Mouse (Mus musculus) neural tube, embryonic 13.5 days (tissue): ENCODE measurements around the gene Cmip. TPM values are rescaled to one million over a fixed set of nuclear protein-coding genes. Genes with fewer than 3 reads are reported as not detected.

ENCODE experiments used
- ATAC-seq: fragments of 200-750 bp; cut with Nextera tagmentation; 2 replicates; pipeline ENCODE4 v1.8.0; 2017; ENCODE audit warnings: low read depth, mild to moderate bottlenecking, moderate TSS enrichment, moderate library complexity
- H3K27ac ChIP-seq: fragments of 300-500 bp; sonication (generic); replicated peaks from 2 replicates; pipeline ENCODE4 v1.5.1; 2015; ENCODE audit warnings: moderate library complexity, mild to moderate bottlenecking, inconsistent platforms
- H3K27me3 ChIP-seq: fragments of 300-500 bp; sonication (generic); 2 replicates; pipeline ENCODE4 v1.6.1; 2015; ENCODE audit warnings: mild to moderate bottlenecking, inconsistent platforms
- H3K36me3 ChIP-seq: fragments of 300-500 bp; sonication (generic); 2 replicates; pipeline ENCODE4 v1.6.1; 2015; ENCODE audit warnings: mild to moderate bottlenecking, inconsistent platforms
- H3K4me1 ChIP-seq: fragments of 300-500 bp; sonication (generic); replicated peaks from 2 replicates; pipeline ENCODE4 v1.6.1; 2015; ENCODE audit warnings: inconsistent platforms
- H3K4me2 ChIP-seq: fragments of 300-500 bp; sonication (generic); 2 replicates; pipeline ENCODE4 v1.6.1; 2015; ENCODE audit warnings: inconsistent platforms, mild to moderate bottlenecking, moderate library complexity
- H3K4me3 ChIP-seq: fragments of 300-500 bp; sonication (generic); 2 replicates; pipeline ENCODE4 v1.5.1; 2015; ENCODE audit warnings: mild to moderate bottlenecking, inconsistent platforms
- H3K9ac ChIP-seq: fragments of 300-500 bp; sonication (generic); 2 replicates; pipeline ENCODE4 v1.6.1; 2015; ENCODE audit warnings: moderate library complexity, mild to moderate bottlenecking, inconsistent platforms
- H3K9me3 ChIP-seq: fragments of 300-500 bp; sonication (generic); 2 replicates; pipeline ENCODE4 v1.6.1; 2016; ENCODE audit warnings: inconsistent platforms
- WGBS: fragments of 180-500 bp; shearing (Covaris S2); methylation state at CpG from one replicate; pipeline ENCODE4 v1.1.7; 2015; 5-methylcytosine and 5-hydroxymethylcytosine counted together
- polyA plus RNA-seq: library from polyadenylated mRNA; unstranded; fragments of >200 nt; fragmentation: Nextera tagmentation; extraction: Ambion mirVana; gene quantifications from 2 replicates; pipeline ENCODE4 v1.2.1, GENCODE M21; 2015

The Cmip gene
- polyA plus RNA-seq, 1 experiment from 2014 or later, result 115 TPM

DNA sequence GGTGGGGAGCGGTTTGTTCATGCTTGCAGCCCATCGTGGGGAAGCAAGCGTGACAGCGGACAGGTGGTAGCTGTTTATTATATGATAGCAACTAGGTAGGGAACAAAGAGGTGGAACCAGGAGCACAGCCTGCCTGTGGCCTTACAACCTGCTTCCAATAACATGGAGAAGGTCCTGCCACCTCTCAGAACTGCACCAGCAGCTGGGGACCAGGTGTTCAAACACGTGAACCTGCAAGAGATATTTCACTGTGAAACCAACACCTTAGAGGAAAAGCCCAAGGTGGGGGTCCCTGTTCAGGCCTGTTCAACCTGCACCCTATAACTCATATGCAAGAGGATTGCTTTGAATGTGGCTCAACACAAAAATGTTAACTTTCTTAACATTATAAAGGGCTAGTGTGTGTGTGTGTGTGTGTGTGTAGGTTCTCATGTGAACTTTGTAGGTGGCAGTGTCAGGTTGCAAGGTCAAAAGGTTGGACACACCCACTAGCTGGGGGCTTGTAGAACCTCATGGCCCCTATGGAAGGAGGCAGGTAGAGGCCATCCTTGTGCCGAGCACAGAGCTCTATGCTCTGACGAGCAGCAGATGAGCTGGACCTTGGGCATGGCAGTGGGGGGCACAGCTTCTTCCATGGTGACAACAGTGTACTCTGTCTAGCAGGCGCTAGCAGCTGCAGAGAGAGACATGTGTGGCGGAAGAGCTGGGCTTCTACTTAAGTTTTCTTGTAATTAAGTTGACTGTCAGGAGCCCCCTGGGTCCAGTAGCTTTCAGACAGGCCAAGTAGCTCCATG is 146.2 kb downstream of the Cmip start:
- H3K9me3 ChIP-seq, result no peaks in the 10 kb centered on the region
- peak overlapping the region; percentile 28 for H3K4me2 ChIP-seq
- H3K36me3 ChIP-seq, result no peaks in the 10 kb centered on the region
- no peak overlapping the region for H3K9ac ChIP-seq
- H3K4me3 ChIP-seq, result no peak overlapping the region
- peak; percentile 60; the same call in 1 of the 2 replicates for ATAC-seq
- 57% methylated on average over 9 of the region's 9 CpGs for whole genome bisulfite sequencing
- peak overlapping the region; percentile 69 for H3K27ac ChIP-seq
- no peaks in the 10 kb centered on the region for H3K27me3 ChIP-seq
- peaks cover 72% of the 10 kb centered on the region for H3K4me1 ChIP-seq

DNA sequence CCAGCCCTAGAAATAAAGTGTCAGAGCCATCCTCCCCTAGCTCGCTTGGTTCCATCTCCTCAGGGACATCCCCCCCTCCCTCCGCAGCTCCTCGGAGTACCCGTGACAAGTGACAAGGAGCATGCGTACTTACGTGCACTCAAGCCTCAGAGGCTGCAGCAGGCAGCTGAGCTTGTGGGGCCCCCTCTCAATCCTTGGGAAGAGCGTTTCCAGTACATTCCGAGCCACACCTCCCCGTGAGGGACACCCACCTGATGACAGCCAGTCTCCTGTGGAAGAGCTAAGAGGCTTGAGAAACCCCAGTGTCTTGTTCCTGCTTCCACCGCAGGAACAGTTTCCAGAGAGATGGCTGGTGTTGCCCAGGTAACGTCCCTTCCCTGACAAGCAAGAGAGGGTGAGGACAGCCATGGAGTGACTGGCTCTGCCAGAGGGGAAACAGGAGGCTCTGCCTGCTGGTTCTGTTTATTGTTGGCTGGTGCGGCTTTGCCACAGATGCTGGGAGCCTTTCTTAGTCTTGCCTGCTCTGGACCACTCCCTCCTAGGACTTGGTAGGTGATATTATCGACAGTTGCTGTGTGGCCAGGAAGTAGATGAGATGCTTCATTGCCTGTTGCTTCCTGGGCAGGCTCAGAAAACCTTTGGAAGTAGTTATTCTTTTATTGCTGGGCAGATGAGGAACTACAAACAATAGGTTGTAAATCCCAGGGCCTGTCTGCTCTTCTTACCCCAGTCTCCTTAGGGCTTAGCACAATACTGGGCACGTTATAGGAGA is 147.0 kb downstream of the Cmip start:
- WGBS, result 28% methylated on average over 14 of the region's 14 CpGs
- ATAC-seq, result 0 out of 2 replicates have a peak, but pooled peaks have one; percentile 12
- Histone ChIP-seq H3K4me3 (no peak overlapping the region), H3K9ac (no peak overlapping the region), H3K4me2 (peak overlapping the region; percentile 28), H3K27me3 (no peaks in the 10 kb centered on the region), H3K27ac (peak overlapping the region; percentile 69), H3K9me3 (no peaks in the 10 kb centered on the region), H3K4me1 (peaks cover 72% of the 10 kb centered on the region), H3K36me3 (no peaks in the 10 kb centered on the region)

DNA sequence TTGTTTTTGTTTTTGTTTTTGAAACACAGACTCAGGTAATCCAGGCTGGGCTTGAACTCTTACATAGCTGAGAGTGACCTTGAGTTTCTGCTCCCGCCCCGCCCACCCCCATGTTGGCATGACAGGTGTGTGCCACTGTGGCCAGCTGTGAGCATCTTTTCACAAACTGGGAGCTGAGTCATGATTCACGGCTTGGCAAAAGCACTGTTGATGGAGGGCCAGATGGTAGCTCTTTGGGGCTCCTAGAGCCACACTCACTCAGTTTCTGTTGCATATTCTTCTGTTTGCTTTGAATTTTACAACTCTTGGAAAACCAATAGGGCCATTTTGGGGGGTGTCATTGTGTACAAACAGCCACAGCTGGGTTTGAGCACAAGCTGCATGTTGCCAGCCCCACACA is 149.2 kb downstream of the Cmip start:
- ATAC-seq, result no peak
- Histone ChIP-seq H3K9ac (no peak overlapping the region), H3K4me3 (no peak overlapping the region), H3K27ac (no peak overlapping the region), H3K4me2 (no peak overlapping the region), H3K9me3 (no peaks in the 10 kb centered on the region), H3K36me3 (no peaks in the 10 kb centered on the region), H3K4me1 (peaks cover 61% of the 10 kb centered on the region), H3K27me3 (no peaks in the 10 kb centered on the region)
- 85% methylated on average over 3 of the region's 3 CpGs for WGBS

DNA sequence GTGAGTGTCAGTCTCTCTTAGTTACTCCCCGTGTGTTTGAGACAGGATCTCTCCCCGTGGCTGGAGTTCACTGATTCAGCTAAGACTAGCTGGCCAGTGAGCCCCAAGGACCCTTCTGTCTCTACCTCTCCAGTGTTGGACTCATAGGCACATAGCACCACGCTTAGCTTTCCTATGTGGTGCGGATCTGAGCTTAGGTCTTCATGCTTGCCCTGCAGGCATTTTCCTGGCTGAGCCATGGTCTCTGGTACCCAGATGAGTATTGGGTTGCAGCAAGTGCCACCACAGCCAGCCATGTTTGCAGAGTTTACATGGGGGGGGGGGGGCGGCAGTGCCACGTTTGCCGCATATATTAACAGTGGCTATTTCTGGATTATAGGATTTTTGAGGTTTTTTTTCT is 151.8 kb downstream of the Cmip start:
- 87% methylated on average over 7 of the region's 7 CpGs for WGBS

DNA sequence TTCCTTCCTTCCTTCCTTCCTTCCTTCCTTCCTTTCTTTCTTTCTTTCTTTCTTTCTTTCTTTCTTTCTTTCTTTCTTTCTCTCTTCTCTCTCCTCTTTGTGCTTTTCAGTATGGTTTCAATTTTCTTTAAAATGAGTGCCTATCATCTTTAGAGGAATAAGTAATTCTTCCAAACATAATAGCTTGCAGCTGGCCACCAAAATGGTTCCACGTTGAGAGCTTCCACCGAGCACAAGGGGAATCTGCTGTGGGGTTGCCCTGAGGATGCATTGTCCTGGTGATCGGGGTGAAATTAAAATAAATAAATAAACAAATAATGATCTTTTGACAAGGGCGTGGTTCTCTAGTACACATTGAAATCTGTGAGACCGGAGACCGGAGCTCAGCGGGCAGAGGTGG is 152.2 kb downstream of the Cmip start:
- H3K9me3 ChIP-seq, result no peaks in the 10 kb centered on the region
- no peak overlapping the region for H3K27ac ChIP-seq
- peaks cover 39% of the 10 kb centered on the region for H3K4me1 ChIP-seq
- no peak overlapping the region for H3K4me3 ChIP-seq
- 83% methylated on average over 7 of the region's 7 CpGs for WGBS
- H3K27me3 ChIP-seq, result no peaks in the 10 kb centered on the region
- H3K36me3 ChIP-seq, result no peaks in the 10 kb centered on the region; the same call in 1 of the 2 replicates
- ATAC-seq, result no peak
- no peak overlapping the region for H3K9ac ChIP-seq
- H3K4me2 ChIP-seq, result no peak overlapping the region

More for the DNA sequence above, 151.8 kb downstream of the Cmip start:
- no peaks in the 10 kb centered on the region; the same call in 1 of the 2 replicates for H3K36me3 ChIP-seq
- H3K27me3 ChIP-seq, result no peaks in the 10 kb centered on the region
- no peak overlapping the region for H3K4me2 ChIP-seq
- H3K27ac ChIP-seq, result no peak overlapping the region
- H3K4me3 ChIP-seq, result no peak overlapping the region
- H3K9me3 ChIP-seq, result no peaks in the 10 kb centered on the region
- no peak overlapping the region for H3K9ac ChIP-seq
- ATAC-seq, result no peak
- peaks cover 43% of the 10 kb centered on the region for H3K4me1 ChIP-seq

DNA sequence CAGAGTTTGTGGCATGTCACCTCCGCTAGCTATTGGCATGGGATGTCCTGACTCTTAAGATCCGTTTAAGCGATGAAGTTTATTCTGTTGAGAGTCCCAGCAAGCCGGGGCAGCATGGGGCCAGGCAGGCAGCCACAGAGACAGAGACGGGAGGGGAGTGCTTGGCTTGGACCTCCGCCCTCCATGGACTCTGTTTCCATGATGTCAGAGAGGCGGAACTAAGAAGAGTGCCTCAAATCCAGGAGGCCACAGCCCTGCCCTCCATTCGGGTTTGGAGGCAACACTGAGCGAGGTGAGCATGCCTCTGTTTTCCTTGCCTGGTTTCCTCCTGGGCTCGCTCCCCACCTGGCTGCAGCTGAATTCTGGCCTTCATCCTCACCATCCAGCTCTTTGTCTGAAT is 153.5 kb downstream of the Cmip start:
- Histone ChIP-seq H3K27me3 (no peaks in the 10 kb centered on the region), H3K9me3 (no peaks in the 10 kb centered on the region), H3K9ac (no peak overlapping the region), H3K4me2 (no peak overlapping the region), H3K27ac (no peak overlapping the region), H3K4me3 (no peak overlapping the region), H3K4me1 (peaks cover 35% of the 10 kb centered on the region), H3K36me3 (no peaks in the 10 kb centered on the region; the same call in 1 of the 2 replicates)
- no peak for ATAC-seq
- WGBS, result 81% methylated on average over 10 of the region's 10 CpGs

DNA sequence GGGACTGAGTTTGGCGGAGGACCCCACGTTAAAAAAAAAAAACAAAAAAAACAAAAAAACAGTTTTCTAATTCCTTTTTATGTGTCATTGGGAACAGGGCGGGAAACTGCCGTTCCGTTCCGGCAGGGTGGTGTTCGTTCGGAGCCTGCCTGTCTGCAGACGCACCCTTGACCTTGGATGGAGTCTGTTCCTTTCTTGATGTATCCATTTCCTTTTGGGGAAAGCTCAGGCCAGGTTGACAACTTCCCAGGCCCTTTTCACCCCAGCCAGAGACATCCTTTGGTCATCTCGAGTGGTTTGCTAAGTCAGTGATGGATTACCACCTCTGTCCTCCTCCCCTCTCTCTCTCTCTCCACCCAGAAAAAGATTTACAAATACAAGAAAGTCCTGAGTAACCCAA is 154.0 kb downstream of the Cmip start:
- no peaks in the 10 kb centered on the region for H3K9me3 ChIP-seq
- H3K4me1 ChIP-seq, result peaks cover 35% of the 10 kb centered on the region
- no peak overlapping the region for H3K27ac ChIP-seq
- no peak overlapping the region for H3K4me2 ChIP-seq
- H3K27me3 ChIP-seq, result no peaks in the 10 kb centered on the region
- WGBS, result 78% methylated on average over 10 of the region's 10 CpGs
- no peak overlapping the region for H3K9ac ChIP-seq
- no peak overlapping the region for H3K4me3 ChIP-seq
- ATAC-seq, result no peak
- H3K36me3 ChIP-seq, result no peaks in the 10 kb centered on the region; the same call in 1 of the 2 replicates

DNA sequence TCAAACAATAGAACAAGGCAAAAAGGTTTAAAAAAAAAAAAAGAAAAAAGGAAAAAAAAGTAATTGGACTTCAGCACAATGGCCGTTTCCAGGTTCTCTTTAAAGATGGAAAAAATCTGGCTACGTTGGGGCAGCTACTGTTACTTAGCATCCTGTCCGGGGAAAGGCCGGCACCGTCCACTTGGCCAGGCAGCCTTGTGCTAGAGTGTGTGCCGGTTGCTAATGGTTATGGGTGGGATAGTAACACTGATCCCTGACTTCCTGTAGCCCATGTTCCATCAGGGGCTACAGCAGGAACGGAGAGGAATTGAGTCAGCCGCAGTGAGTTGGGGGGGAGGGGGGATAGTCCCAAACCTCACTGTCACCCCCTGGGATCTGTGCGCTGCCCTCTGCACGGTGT is 155.4 kb downstream of the Cmip start:
- 87% methylated on average over 10 of the region's 10 CpGs for WGBS
- ATAC-seq, result no peak

DNA sequence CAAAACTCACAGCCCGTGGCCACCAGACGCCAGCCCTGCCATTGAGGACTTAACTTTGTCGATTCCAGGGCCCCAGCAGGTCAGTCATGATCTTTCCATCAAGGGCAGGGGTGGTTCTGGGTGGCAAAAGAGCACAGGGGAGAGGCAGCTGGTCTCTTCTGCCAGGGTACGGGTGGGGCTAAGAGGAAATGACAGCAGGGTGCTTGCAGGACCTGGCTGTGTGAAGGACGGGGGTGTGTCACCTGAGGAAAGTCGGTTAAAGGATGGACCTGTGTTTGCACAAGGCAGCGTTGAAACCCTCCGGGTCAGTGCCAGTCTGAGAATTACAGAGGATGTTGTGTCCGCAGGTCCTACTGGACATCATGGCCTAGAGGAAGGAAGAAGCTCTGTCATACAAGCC is 161.0 kb downstream of the Cmip start:
- peaks cover 22% of the 10 kb centered on the region for H3K36me3 ChIP-seq
- H3K4me2 ChIP-seq, result no peak overlapping the region
- H3K27ac ChIP-seq, result no peak overlapping the region
- H3K27me3 ChIP-seq, result no peaks in the 10 kb centered on the region
- no peak for ATAC-seq
- WGBS, result 91% methylated on average over 9 of the region's 9 CpGs
- no peak overlapping the region for H3K4me3 ChIP-seq
- no peaks in the 10 kb centered on the region for H3K9me3 ChIP-seq
- peaks cover 17% of the 10 kb centered on the region for H3K4me1 ChIP-seq
- no peak overlapping the region for H3K9ac ChIP-seq

More for the DNA sequence above, 155.4 kb downstream of the Cmip start:
- no peak overlapping the region; the same call in 1 of the 2 replicates for H3K9ac ChIP-seq
- H3K27me3 ChIP-seq, result no peaks in the 10 kb centered on the region
- H3K27ac ChIP-seq, result no peak overlapping the region
- no peaks in the 10 kb centered on the region for H3K9me3 ChIP-seq
- no peak overlapping the region for H3K4me2 ChIP-seq
- peaks cover 4% of the 10 kb centered on the region; the same call in 1 of the 2 replicates for H3K36me3 ChIP-seq
- H3K4me1 ChIP-seq, result peaks cover 33% of the 10 kb centered on the region
- H3K4me3 ChIP-seq, result no peak overlapping the region

DNA sequence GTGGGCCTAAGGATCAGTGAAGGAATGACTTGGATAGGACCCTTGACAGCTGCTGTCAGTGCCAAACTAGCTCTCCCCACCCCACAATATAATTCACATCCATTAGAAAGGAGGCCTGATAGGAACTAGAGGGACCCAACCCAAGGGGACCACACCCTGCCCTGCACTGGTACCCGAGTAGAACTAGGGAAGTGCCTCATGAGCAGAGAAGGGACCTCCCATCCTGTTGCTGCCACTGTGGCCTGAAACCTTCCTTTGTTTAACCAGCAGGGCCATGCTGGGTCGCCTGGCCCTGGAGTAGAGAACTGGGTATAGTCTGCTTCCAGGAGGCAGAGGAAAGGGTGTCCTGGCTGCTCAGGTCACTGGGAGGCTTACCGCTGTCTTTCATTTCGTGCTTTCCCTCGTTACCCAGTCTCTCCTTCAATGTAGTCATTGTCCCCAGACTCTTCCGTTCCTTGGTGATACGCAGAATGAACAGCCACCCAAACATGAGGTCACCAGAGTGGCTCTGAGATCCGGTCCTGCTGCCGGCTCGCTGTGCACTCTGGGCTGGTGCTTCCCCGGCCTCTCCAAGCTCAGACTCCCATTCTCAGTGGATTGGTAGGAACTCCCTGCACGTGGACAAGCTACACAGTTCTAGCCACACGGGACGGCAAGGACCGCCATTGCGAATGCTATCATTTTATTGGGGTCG is 164.1 kb downstream of the Cmip start:
- H3K36me3 ChIP-seq, result peaks cover 51% of the 10 kb centered on the region
- H3K9ac ChIP-seq, result no peak overlapping the region
- H3K4me3 ChIP-seq, result no peak overlapping the region
- no peaks in the 10 kb centered on the region for H3K9me3 ChIP-seq
- H3K27me3 ChIP-seq, result no peaks in the 10 kb centered on the region
- H3K4me2 ChIP-seq, result no peak overlapping the region
- ATAC-seq, result no peak
- H3K4me1 ChIP-seq, result peaks cover 21% of the 10 kb centered on the region
- WGBS, result 79% methylated on average over 17 of the region's 17 CpGs
- no peak overlapping the region for H3K27ac ChIP-seq

DNA sequence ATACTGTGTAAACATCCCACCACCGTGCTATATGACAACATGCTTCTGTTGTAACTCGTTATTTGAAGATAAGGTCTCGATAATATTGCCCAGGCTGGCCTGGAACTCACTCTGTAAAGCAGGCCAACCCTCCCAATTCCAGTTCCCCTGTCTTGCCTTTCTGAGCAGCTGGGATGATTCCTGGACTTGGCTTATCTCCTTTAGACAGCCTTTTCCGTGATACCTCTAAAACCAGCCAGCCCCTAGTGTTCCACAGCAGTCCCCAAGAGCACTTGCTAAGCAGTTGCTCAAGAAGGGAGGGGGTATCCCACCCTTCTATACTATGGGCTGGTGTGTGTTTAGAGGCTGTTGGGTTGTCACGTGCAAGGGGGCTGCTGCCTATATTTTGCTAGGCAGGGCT is 165.0 kb downstream of the Cmip start:
- Histone ChIP-seq H3K4me1 (peaks cover 21% of the 10 kb centered on the region), H3K27ac (0 out of 2 replicates have a peak overlapping the region, but pooled peaks have one; percentile 18), H3K9me3 (no peaks in the 10 kb centered on the region), H3K9ac (no peak overlapping the region), H3K4me3 (no peak overlapping the region), H3K4me2 (no peak overlapping the region), H3K27me3 (no peaks in the 10 kb centered on the region), H3K36me3 (peaks cover 59% of the 10 kb centered on the region)
- 93% methylated on average over 5 of the region's 5 CpGs for WGBS
- no peak for ATAC-seq

DNA sequence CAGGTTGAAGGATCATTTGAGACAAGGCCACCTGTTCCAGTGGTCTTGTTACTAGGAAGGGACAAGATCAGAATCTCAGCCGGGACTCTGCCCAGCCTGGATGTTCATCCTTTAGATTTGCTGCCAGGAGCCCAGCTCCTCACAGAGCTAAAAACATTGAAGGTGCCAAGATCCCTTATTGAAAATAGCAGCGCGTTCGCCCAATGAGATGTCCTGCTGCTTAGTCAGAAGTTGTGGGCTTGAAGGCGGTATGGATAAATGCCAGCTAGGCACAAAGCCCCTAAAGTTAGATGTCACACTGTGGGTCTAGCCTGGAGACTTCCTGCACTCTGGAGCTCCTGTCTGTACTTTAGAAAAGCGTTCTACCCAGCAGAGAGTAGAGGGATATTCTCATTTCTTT is 165.5 kb downstream of the Cmip start:
- Histone ChIP-seq H3K9me3 (no peaks in the 10 kb centered on the region), H3K9ac (no peak overlapping the region), H3K4me1 (peaks cover 21% of the 10 kb centered on the region), H3K4me3 (no peak overlapping the region), H3K4me2 (no peak overlapping the region), H3K27ac (0 out of 2 replicates have a peak overlapping the region, but pooled peaks have one; percentile 18), H3K36me3 (peaks cover 60% of the 10 kb centered on the region), H3K27me3 (no peaks in the 10 kb centered on the region)
- no peak for ATAC-seq
- 77% methylated on average over 6 of the region's 6 CpGs for WGBS
